ENCODE assay signal across 9 mouse cellular contexts in genomic region chr1:90974906-90975649, GRCm38 (mm10). TPM values are rescaled to one million over a fixed set of nuclear protein-coding genes. Genes with fewer than 3 reads are reported as not detected.
DNase-seq lines count a peak whose midpoint lies in the region; ATAC-seq and TF ChIP-seq lines count a peak whose summit lies in the region.
"Had no signal": no experiment of that assay in that cellular context is flagged by ENCODE, and none has a peak within 500 bp of the region (broad histone marks: within the 10 kb centered on the region; RNA-seq: fewer than 3 reads in every experiment).

No protein-coding gene starts in this region.

- H3K27me3 ChIP-seq in lung, embryonic 14.5 days (ENCODE audit: insufficient read depth, low read length), result no peaks in the 10 kb centered on the region
- H3K27me3 ChIP-seq in forebrain, embryonic 11.5 days (ENCODE audit: control insufficient read depth, insufficient read depth, low read length), result no peaks in the 10 kb centered on the region
- no peaks in the 10 kb centered on the region for H3K27me3 ChIP-seq in heart, embryonic 15.5 days

- H3K4me3 ChIP-seq in lung, embryonic 14.5 days (ENCODE audit: low read depth, low read length), result no peak overlapping the region
- no peak overlapping the region for H3K4me3 ChIP-seq in forebrain, embryonic 11.5 days (ENCODE audit: low read depth, low read length)
- no peak overlapping the region for H3K4me3 ChIP-seq in heart, embryonic 15.5 days
- H3K4me3 ChIP-seq in macrophage (ENCODE audit: inconsistent target), result no peak overlapping the region
- H3K4me3 ChIP-seq: limb, embryonic 12.5 days had no signal

- H3K9me3 ChIP-seq in lung, embryonic 14.5 days (ENCODE audit: low read depth, low read length), result no peaks in the 10 kb centered on the region
- no peaks in the 10 kb centered on the region for H3K9me3 ChIP-seq in forebrain, embryonic 11.5 days (ENCODE audit: control insufficient read depth, low read length)
- H3K9me3 ChIP-seq in heart, embryonic 15.5 days (replicated peaks), result no peaks in the 10 kb centered on the region
- H3K9me3 ChIP-seq: limb, embryonic 12.5 days had no signal

- H3K9ac ChIP-seq in lung, embryonic 14.5 days, result no peak overlapping the region
- no peak overlapping the region for H3K9ac ChIP-seq in forebrain, embryonic 11.5 days (ENCODE audit: low read length)
- no peak overlapping the region for H3K9ac ChIP-seq in heart, embryonic 15.5 days
- H3K9ac ChIP-seq: limb, embryonic 12.5 days had no signal

- no peaks in the 10 kb centered on the region for H3K79me2 ChIP-seq in macrophage (ENCODE audit: inconsistent target)

- H3K4me1 ChIP-seq in lung, embryonic 14.5 days (ENCODE audit: insufficient read depth), result 0 out of 2 replicates have a peak, but pooled peaks cover 3% of the 10 kb centered on the region
- peaks cover 4% of the 10 kb centered on the region; the same call in 1 of the 2 replicates for H3K4me1 ChIP-seq in forebrain, embryonic 11.5 days (replicated peaks; ENCODE audit: control insufficient read depth, insufficient read depth, low read length)
- peaks cover 40% of the 10 kb centered on the region for H3K4me1 ChIP-seq in heart, embryonic 15.5 days (replicated peaks)

- peak; percentile 49 for DNase-seq in lung, embryonic 14.5 days
- no peak for DNase-seq in lung, postnatal 25 days (ENCODE audit: low spot score)
- DNase-seq in forebrain, embryonic 11.5 days (ENCODE audit: low spot score), result peak; percentile 76
- DNase-seq in layer of hippocampus, postnatal 10 days (ENCODE audit: low spot score in 2 of 2), result peak; percentile 45 to 63
- DNase-seq in right cerebral cortex, postnatal 14 days, result peak; percentile 54

- H3K4me2 ChIP-seq in lung, embryonic 14.5 days, result no peak overlapping the region
- peak overlapping the region; percentile 13; the same call in 1 of the 2 replicates for H3K4me2 ChIP-seq in forebrain, embryonic 11.5 days (ENCODE audit: low read depth, low read length, severe bottlenecking)
- H3K4me2 ChIP-seq in heart, embryonic 15.5 days, result peak overlapping the region; percentile 12
- H3K4me2 ChIP-seq: limb, embryonic 12.5 days had no signal

- H3K27ac ChIP-seq in lung, embryonic 14.5 days (ENCODE audit: low read depth), result no peak overlapping the region
- no peak overlapping the region for H3K27ac ChIP-seq in forebrain, embryonic 11.5 days (ENCODE audit: low read depth, low read length)
- 0 out of 2 replicates have a peak overlapping the region, but pooled peaks have one; percentile 16 for H3K27ac ChIP-seq in heart, embryonic 15.5 days
- peak overlapping the region; percentile 89 for H3K27ac ChIP-seq in macrophage
- H3K27ac ChIP-seq: limb, embryonic 12.5 days had no signal

- H3K36me3 ChIP-seq in lung, embryonic 14.5 days (ENCODE audit: insufficient read depth), result no peaks in the 10 kb centered on the region
- H3K36me3 ChIP-seq in forebrain, embryonic 11.5 days (ENCODE audit: control insufficient read depth, insufficient read depth, low read length), result no peaks in the 10 kb centered on the region
- H3K36me3 ChIP-seq in heart, embryonic 15.5 days, result no peaks in the 10 kb centered on the region
- H3K36me3 ChIP-seq in macrophage (ENCODE audit: inconsistent target), result no peaks in the 10 kb centered on the region
- H3K36me3 ChIP-seq: limb, embryonic 12.5 days had no signal

- 31% methylated on average over 12 of the region's 12 CpGs for WGBS in lung, embryonic 14.5 days
- 8% methylated on average over 12 of the region's 12 CpGs for WGBS in forebrain, embryonic 11.5 days
- whole genome bisulfite sequencing in heart, embryonic 15.5 days, result 26% methylated on average over 12 of the region's 12 CpGs
- 3% methylated on average over 12 of the region's 12 CpGs for WGBS in macrophage (ENCODE audit: missing documents)

- ATAC-seq in lung, embryonic 14.5 days (ENCODE audit: insufficient read depth), result no peak
- ATAC-seq in forebrain, embryonic 11.5 days (replicated peaks; ENCODE audit: low FRiP score), result peak; percentile 56
- ATAC-seq in heart, embryonic 15.5 days (replicated peaks; ENCODE audit: insufficient number of reproducible peaks, insufficient read depth, low FRiP score, low read depth), result peak; percentile 29; the same call in 1 of the 2 replicates
- no peak for ATAC-seq in erythroid progenitor cell, adult 5-6 weeks (replicated peaks; ENCODE audit: low FRiP score, poor library complexity, severe bottlenecking)

- no peak for TF ChIP-seq CTCF in lung, embryonic 14.5 days (IDR thresholded peaks at IDR 0.05; ENCODE audit: low read depth)

RNA-seq across cellular contexts. Expression of gene Rab17, which starts 5.6 kb away (rescaled TPM):
- polyA plus RNA-seq in lung, embryonic 14.5 days (2014; fragmentation: Nextera tagmentation; extraction: Ambion mirVana), result 1.7 and 2.3 TPM in 2 replicates
- polyA plus RNA-seq in forebrain, embryonic 11.5 days (2014; fragmentation: Nextera tagmentation; extraction: Ambion mirVana), result not detected in 2 replicates
- polyA plus RNA-seq in heart, embryonic 15.5 days (2015; fragmentation: Nextera tagmentation; extraction: Ambion mirVana), result 2.9 and 3.0 TPM in 2 replicates
- under 1 TPM in 1 of 2 experiments, not detected in 1; 0.40 TPM for total RNA-seq in layer of hippocampus, postnatal 10 days (2021)
- not detected for total RNA-seq in macrophage (2018; cell fraction: chromatin; rRNA removed)
- under 1 TPM in 5 of 26 experiments, not detected in 21; 0.05 to 0.18 (median 0.17) TPM for total RNA-seq in macrophage (2018; cell fraction: cytosol; rRNA removed)
- total RNA-seq in macrophage (2018; cell fraction: nucleus; rRNA removed), result under 1 TPM in 1 of 26 experiments, not detected in 25; 0.89 TPM
- polyA plus RNA-seq in macrophage (2018), result not detected in 3 replicates
- not detected in 2 replicates for total RNA-seq in erythroid progenitor cell, adult 5-6 weeks (2015; ENCODE audit: low replicate concordance)
- not detected in 2 replicates for total RNA-seq in erythroid progenitor cell, adult 5-6 weeks (2017; ENCODE audit: low replicate concordance)

RNA-seq across cellular contexts. Expression of gene Prlh, which starts 22.2 kb away (rescaled TPM):
- polyA plus RNA-seq in lung, embryonic 14.5 days (2014; fragmentation: Nextera tagmentation; extraction: Ambion mirVana), result not detected in 2 replicates
- polyA plus RNA-seq in forebrain, embryonic 11.5 days (2014; fragmentation: Nextera tagmentation; extraction: Ambion mirVana), result not detected in 2 replicates
- polyA plus RNA-seq in heart, embryonic 15.5 days (2015; fragmentation: Nextera tagmentation; extraction: Ambion mirVana), result not detected in 2 replicates
- total RNA-seq in layer of hippocampus, postnatal 10 days (2021), result not detected
- not detected for total RNA-seq in macrophage (2018; cell fraction: chromatin; rRNA removed)
- not detected for total RNA-seq in macrophage (2018; cell fraction: cytosol; rRNA removed)
- not detected for total RNA-seq in macrophage (2018; cell fraction: nucleus; rRNA removed)
- polyA plus RNA-seq in macrophage (2018), result not detected in 3 replicates
- total RNA-seq in erythroid progenitor cell, adult 5-6 weeks (2015; ENCODE audit: low replicate concordance), result not detected in 2 replicates
- not detected in 2 replicates for total RNA-seq in erythroid progenitor cell, adult 5-6 weeks (2017; ENCODE audit: low replicate concordance)
- polyA plus RNA-seq: limb, embryonic 12.5 days had no signal

RNA-seq across cellular contexts. Expression of gene Lrrfip1, which starts 23.5 kb away (rescaled TPM):
- polyA plus RNA-seq in lung, embryonic 14.5 days (2014; fragmentation: Nextera tagmentation; extraction: Ambion mirVana), result 47.1 and 49.4 TPM in 2 replicates
- 21.4 and 22.1 TPM in 2 replicates for polyA plus RNA-seq in forebrain, embryonic 11.5 days (2014; fragmentation: Nextera tagmentation; extraction: Ambion mirVana)
- 136 and 149 TPM in 2 replicates for polyA plus RNA-seq in heart, embryonic 15.5 days (2015; fragmentation: Nextera tagmentation; extraction: Ambion mirVana)
- 10 to 100 TPM; 73.9 to 88.3 TPM for total RNA-seq in layer of hippocampus, postnatal 10 days (2021)
- total RNA-seq in macrophage (2018; cell fraction: chromatin; rRNA removed), result 1,000 to 10,000 TPM in 1 of 26 experiments, 100 to 1,000 TPM in 24, 10 to 100 TPM in 1; 83.2 to 1,087 (median 200) TPM
- 100 to 1,000 TPM in 5 of 26 experiments, 10 to 100 TPM in 21; 53.9 to 309 (median 75.0) TPM for total RNA-seq in macrophage (2018; cell fraction: cytosol; rRNA removed)
- total RNA-seq in macrophage (2018; cell fraction: nucleus; rRNA removed), result 100 to 1,000 TPM in 19 of 26 experiments, 10 to 100 TPM in 7; 79.7 to 456 (median 123) TPM
- polyA plus RNA-seq in macrophage (2018), result 58.8 to 94.9 TPM (median 88.9 TPM) in 3 replicates
- total RNA-seq in erythroid progenitor cell, adult 5-6 weeks (2015; ENCODE audit: low replicate concordance), result 21.0 and 28.1 TPM in 2 replicates
- total RNA-seq in erythroid progenitor cell, adult 5-6 weeks (2017; ENCODE audit: low replicate concordance), result 17.1 and 22.1 TPM in 2 replicates

Comparison
In these comparisons a context has a peak if more than half of its experiments do, and no peak if none do; other contexts are left out.
1. ATAC-seq: peak in forebrain, embryonic 11.5 days (single experiment) and heart, embryonic 15.5 days (single experiment); none in lung, embryonic 14.5 days (single experiment) and erythroid progenitor cell, adult 5-6 weeks (single experiment).
2. H3K27ac ChIP-seq: peak in heart, embryonic 15.5 days (single experiment) and macrophage (single experiment); none in lung, embryonic 14.5 days (single experiment) and forebrain, embryonic 11.5 days (single experiment).